Mouse (Mus musculus) left cerebral cortex, adult 9 months (tissue): ENCODE results near the gene Glmp.
"Not testable (repeated sequence)": the region's sequence is repeated elsewhere in the genome, so short reads cannot be mapped to it uniquely, and the experiment has no call there.

Experiments
- DNase-seq, 2 experiments: peaks; one replicate each; pipeline ENCODE4 v3.0.0; 2022; ENCODE audit warnings: low spot score in 2 of 2

Glmp gene

GRCm38 (mm10) chr3:88375750-88376626 is 51.2 kb downstream of the Glmp start:
- DNase-seq = not testable (repeated sequence)

- DNase-seq = not testable (repeated sequence)
Measured at GRCm38 (mm10) chr3:88376644-88377043, 51.8 kb downstream of the Glmp start.

- not testable (repeated sequence) for DNase-seq
Measured at GRCm38 (mm10) chr3:88378599-88378998, 53.8 kb downstream of the Glmp start, which contains the start of gene Bglap2. Gene Bglap2 (minus strand): TSS chr3:88378699.
